ENCODE assay signal across 8 mouse cellular contexts in genomic region chr11:18821384-18821783, GRCm38 (mm10).
DNase-seq lines count a peak whose midpoint lies in the region; ATAC-seq lines count a peak whose summit lies in the region.

No protein-coding gene starts in this region.

- DNase-seq in left cerebral cortex, postnatal 4 days: peak; percentile 6
- no peak for DNase-seq in left cerebral cortex, adult 11 months (ENCODE audit: low spot score)
- peak; percentile 31 to 46 for DNase-seq in adrenal gland, adult 18-20 months (ENCODE audit: low spot score in 2 of 2)
- no peak for DNase-seq in right cerebral cortex, postnatal 36 days (ENCODE audit: low spot score in 2 of 2)
- DNase-seq in frontal cortex, postnatal 10 days (ENCODE audit: low spot score in 2 of 2): no peak
- no peak for DNase-seq in layer of hippocampus, postnatal 25 days (ENCODE audit: extremely low spot score in 1 of 2, low spot score in 1 of 2)

- peak; percentile 79 for ATAC-seq in granulocyte monocyte progenitor cell, adult 5-6 weeks (replicated peaks; ENCODE audit: poor library complexity, severe bottlenecking)
- peak; percentile 94 for ATAC-seq in megakaryocyte progenitor cell, adult 5-6 weeks (replicated peaks; ENCODE audit: poor library complexity)

- intact Hi-C loops in left cerebral cortex, postnatal 4 days (cut with DNase I): no loop called here

Comparison
In these comparisons a context has a peak if more than half of its experiments do, and no peak if none do; other contexts are left out.
1. DNase-seq: peak in left cerebral cortex, postnatal 4 days (single experiment) and adrenal gland, adult 18-20 months (2 of 2); none in left cerebral cortex, adult 11 months (single experiment), right cerebral cortex, postnatal 36 days (0 of 2), frontal cortex, postnatal 10 days (0 of 2) and layer of hippocampus, postnatal 25 days (0 of 2).